Mouse (Mus musculus): ENCODE data around the gene Tbcc.

Gene Tbcc

GRCm38 (mm10) chr17:46870204-46870798 is 20.2 kb upstream of the Tbcc start:
- in situ Hi-C loops (cut with MboI, MseI) = no loop called here

DNA sequence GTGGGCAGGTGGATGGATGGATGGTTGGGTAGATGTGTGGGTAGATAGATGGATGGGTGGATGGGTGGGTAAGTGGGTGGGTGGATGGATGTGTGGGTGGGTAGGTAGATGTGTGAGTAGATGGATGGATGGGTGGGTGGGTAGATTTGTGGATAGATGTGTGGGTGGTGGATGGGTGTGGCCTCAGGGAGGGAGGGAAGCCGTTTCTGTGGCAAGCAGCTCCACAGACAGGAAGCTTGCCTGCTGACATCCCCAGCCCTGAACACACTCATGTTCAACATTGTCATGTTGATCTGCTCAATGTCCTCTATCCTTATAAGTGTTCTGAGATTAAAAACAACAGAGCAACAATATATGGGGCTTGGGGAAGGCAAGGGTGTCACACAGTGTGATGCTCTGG is 19.6 kb upstream of the Tbcc start:
- in situ Hi-C loops (cut with MboI, MseI) = no loop called here

GRCm38 (mm10) chr17:46872806-46873205 is 17.7 kb upstream of the Tbcc start:
- in situ Hi-C loops (cut with MboI, MseI) = no loop called here

GRCm38 (mm10) chr17:46874133-46874532 is 16.4 kb upstream of the Tbcc start:
- in situ Hi-C loops (cut with MboI, MseI) = no loop called here

GRCm38 (mm10) chr17:46875626-46876025 is 14.9 kb upstream of the Tbcc start:
- in situ Hi-C loops (cut with MboI, MseI) = no loop called here

DNA sequence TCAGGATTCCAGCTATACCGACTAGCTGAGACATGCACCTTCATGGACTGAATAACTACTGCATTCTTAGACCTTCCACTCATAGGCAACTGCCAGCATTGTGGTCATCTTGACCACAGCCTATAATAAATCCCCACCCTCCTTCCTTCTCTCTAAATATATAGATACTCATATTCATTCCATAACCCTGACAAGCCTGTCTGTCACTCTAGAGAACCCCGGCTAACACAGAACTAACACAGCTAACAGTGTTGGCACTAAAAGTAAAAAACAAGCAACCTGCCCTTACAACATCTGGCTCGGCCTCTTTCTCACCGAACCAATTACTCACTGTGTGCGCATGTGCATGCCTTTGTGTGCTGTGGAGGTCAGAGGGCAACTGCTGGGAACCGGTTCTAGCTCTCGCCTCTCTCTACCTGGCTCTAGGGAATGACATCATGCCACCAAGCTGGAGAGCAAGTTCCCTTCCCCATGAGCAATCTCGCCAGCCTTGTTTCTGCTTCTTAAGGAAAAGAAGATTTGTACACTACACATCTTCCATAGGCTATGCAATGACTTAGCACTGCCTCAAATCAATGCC is 14.0 kb upstream of the Tbcc start:
- in situ Hi-C loops (cut with MboI, MseI) = no loop called here

DNA sequence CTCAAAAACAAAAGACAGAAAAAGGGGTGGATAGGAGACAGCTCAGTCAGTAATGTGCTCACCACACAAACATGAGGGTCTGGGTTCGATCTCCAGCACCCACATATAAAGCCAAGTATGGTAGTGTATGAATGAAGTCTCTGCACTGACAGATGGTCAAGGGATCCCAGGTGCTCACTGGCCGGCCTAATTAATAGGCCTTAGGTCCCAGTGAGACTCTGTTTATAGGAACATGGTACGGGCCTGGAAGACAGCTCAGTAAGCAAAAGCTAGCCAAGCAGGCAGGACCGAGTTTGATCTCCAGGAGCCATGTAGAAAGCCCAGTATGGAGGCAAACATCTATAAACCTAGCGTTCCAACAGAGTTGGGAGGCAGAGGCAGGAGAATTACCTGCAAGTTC is 13.4 kb upstream of the Tbcc start:
- in situ Hi-C loops (cut with MboI, MseI) = no loop called here

GRCm38 (mm10) chr17:46879841-46880311 is 10.6 kb upstream of the Tbcc start:
- in situ Hi-C loops (cut with MboI, MseI) = no loop called here

GRCm38 (mm10) chr17:46880322-46880721 is 10.2 kb upstream of the Tbcc start:
- in situ Hi-C loops (cut with MboI, MseI) = no loop called here

DNA sequence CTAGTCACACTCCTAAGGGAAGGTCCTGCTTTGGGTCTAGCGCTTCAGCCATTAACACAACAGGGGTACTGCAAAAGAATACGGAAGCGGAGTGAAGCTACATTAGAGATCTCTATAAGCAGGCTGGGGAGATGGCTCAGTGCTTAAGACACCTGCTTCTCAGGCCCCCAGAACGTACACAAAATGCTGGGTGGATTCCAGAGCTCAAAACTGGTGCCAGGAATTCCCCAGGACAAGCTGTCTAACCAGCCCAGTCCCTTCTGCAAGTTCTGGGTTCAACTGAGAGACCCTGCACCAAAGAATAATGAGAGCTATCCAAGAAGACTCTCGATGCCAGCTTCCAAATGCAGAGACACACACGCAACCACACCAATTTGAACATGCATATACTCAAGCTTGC is 8.8 kb upstream of the Tbcc start:
- in situ Hi-C loops (cut with MboI, MseI) = no loop called here

- in situ Hi-C loops (cut with MboI, MseI) = no loop called here
These were observed 7.4 kb upstream of the Tbcc start for GRCm38 (mm10) chr17:46883107-46883506.

- in situ Hi-C loops (cut with MboI, MseI) = loop anchor here (5.0 kb wide), 1 partner anchor 102 kb away; the partner anchor contains the start of gene Rpl7l1
These were observed 5.7 kb upstream of the Tbcc start for GRCm38 (mm10) chr17:46884766-46885165.

DNA sequence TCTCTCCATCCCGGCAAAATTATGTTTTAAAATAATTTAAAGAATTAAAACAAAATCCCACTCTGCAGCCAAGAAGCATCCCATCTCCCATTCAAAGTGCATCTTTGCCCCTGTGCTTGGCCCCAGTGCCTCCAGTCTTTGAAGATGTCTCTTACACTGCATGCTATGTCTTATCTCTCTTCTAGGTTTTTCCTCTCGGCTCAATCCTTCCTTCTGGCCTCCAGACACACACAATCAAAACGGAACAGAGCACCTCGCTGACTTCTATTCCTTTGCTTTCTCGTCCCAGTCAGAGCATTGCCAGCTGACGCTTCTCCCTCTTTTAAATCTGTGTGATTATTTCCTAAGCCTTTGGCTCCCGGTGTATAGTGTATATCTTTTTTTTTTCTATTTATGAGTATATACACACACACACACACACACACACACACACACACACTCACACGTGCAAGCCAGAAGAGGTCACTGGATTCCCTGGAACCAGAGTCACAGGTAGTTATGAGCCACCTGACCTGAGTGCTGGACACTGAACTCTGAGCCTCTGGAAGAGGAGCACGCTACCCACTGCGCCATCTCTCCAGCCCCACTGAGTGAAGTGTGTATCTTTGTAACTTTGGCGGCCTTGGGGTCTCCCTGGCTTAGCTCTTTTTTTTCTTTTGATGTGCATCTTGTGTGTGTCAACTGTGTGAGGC is 5.1 kb upstream of the Tbcc start:
- in situ Hi-C loops (cut with MboI, MseI) = loop anchor here (5.0 kb wide), 1 partner anchor 103 kb away; the partner anchor contains the start of gene Rpl7l1

GRCm38 (mm10) chr17:46885910-46886643 is 4.4 kb upstream of the Tbcc start:
- in situ Hi-C loops (cut with MboI, MseI) = loop anchor here (5.0 kb wide), 1 partner anchor 104 kb away; the partner anchor contains the start of gene Rpl7l1

DNA sequence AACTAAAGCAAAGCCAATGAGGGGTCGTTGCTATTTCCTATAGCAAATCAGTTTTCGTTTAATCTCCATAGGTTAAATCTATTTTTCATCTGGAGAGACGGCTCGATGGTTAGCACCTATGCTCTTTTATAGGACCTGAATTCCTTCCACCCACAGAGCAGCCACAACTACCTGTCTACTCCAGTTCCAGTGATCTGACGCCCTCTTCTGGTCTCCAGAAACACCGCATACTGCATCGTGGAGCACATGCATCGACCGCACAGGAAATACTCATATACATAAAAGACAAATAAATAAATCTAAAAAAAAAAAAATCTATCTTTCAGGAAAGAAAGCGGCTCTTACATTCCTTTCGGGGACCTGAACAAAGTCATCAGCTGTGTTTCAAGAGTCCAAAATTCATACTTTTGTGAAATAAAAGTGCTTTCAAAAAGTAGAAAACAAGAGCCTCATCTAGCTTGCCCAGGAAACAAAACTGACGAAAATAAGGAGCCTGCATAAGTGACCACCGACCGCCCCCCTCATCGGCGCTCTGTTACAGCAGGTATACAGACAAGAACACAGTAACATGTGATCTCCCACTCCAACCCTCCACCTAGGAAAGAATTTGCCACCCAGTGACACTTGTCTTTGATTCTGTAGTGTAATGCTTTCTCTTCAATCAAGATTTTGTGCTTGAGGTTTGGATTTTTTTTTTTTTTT is 1.8 kb upstream of the Tbcc start:
- in situ Hi-C loops (cut with MboI, MseI) = loop anchor here (5.0 kb wide), 1 partner anchor 106 kb away; the partner anchor contains the start of gene Rpl7l1

DNA sequence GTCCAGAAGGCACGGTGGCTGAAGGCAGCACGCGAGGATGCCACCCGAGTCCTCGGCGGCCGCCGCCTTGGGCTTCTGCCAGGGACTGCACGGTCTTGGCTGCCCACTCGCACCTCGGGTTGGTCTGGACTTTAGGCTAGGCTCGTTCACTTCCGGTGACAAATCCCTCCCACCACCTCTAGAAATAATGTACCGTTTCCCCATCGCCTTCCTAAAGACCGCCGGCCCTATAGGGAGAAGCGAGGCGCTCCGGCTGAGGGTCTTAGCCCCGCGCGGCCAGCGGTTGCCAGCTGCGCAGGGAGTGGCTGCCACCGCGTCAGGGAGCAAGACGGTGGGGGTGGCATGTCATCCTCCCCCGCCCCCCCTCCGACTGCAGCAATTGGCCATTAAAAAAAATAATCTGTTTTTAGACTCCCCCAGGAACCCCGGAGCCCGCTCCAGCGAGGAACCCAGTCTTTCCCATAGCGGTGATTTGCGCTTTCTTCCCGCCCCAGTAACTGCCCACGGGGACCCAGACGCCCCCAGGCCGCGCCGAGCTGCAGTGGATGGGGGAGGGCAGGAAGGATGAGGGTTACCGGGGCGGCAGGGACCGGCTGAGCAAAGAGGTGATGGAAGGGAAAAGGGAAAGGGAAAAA is 917 bp upstream of the Tbcc start:
- in situ Hi-C loops (cut with MboI, MseI) = loop anchor here (5.0 kb wide), 1 partner anchor 107 kb away; the partner anchor contains the start of gene Rpl7l1

DNA sequence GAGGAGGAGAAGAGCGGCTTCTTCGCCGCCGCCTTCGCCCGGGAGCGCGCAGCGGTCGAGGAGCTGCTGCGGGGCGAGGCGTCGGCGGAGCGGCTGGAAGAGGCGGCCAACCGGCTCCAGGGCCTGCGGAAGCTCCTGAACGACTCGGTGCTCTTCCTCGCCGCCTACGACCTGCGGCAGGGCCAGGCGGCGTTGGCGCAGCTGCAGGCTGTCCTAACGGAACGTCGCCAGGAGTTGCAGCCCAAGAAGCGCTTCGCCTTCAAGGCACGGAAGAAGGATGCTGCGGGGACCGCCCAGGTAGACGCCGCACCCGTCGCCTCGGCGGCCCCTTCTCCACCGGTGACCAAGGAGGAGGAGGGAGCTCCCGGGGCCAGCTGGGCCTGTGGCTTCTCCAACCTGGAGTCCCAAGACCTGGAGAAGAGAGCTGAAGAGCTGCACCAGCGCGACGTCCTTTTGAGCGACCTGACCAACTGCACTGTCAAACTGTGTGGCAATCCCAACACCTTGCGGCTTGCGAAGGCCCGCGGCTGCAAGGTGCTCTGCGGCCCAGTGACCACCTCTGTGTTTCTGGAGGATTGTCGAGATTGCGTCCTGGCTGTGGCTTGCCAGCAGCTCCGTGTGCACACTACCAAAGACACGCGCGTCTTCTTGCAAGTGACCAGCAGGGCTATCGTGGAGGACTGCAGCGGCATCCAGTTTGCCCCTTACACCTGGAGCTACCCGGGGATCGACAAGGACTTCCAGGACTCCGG is 535 bp downstream of the Tbcc start:
- in situ Hi-C loops (cut with MboI, MseI) = no loop called here

- in situ Hi-C loops (cut with MboI, MseI) = no loop called here
These were observed 4.9 kb downstream of the Tbcc start for GRCm38 (mm10) chr17:46895426-46895825.

- in situ Hi-C loops (cut with MboI, MseI) = no loop called here
These were observed 6.9 kb downstream of the Tbcc start for GRCm38 (mm10) chr17:46897221-46897950.
